Mouse (Mus musculus) stomach, embryonic 15.5 days (tissue): Measurements from ENCODE around the gene Srrm3. TPM values are rescaled to one million over a fixed set of nuclear protein-coding genes. Genes with fewer than 3 reads are reported as not detected.

Experiments
- ATAC-seq: fragments of 200-750 bp; cut with Nextera tagmentation; 2 replicates; pipeline ENCODE4 v1.8.0; 2017; ENCODE audit warnings: low read depth, moderate number of reproducible peaks, moderate TSS enrichment; ENCODE audit not compliant: insufficient read depth, low FRiP score
- H3K27ac ChIP-seq: fragments of 300-500 bp; sonication (generic); 2 replicates; pipeline ENCODE4 v1.5.1; 2015; ENCODE audit warnings: mild to moderate bottlenecking, inconsistent platforms
- H3K27me3 ChIP-seq: fragments of 300-500 bp; sonication (generic); replicated peaks from 2 replicates; pipeline ENCODE4 v1.6.1; 2015; ENCODE audit warnings: inconsistent platforms
- H3K36me3 ChIP-seq: fragments of 300-500 bp; sonication (generic); 2 replicates; pipeline ENCODE4 v1.6.1; 2015; ENCODE audit warnings: inconsistent platforms
- H3K4me1 ChIP-seq: fragments of 300-500 bp; sonication (generic); 2 replicates; pipeline ENCODE4 v1.6.1; 2015; ENCODE audit warnings: inconsistent platforms
- H3K4me2 ChIP-seq: fragments of 300-500 bp; sonication (generic); 2 replicates; pipeline ENCODE4 v1.6.1; 2015; ENCODE audit warnings: mild to moderate bottlenecking, inconsistent platforms
- H3K4me3 ChIP-seq: fragments of 300-500 bp; sonication (generic); replicated peaks from 2 replicates; pipeline ENCODE4 v1.5.1; 2015; ENCODE audit warnings: inconsistent platforms
- H3K9ac ChIP-seq: fragments of 300-500 bp; sonication (generic); 2 replicates; pipeline ENCODE4 v1.6.1; 2015; ENCODE audit warnings: inconsistent platforms
- H3K9me3 ChIP-seq: fragments of 300-500 bp; sonication (generic); 2 replicates; pipeline ENCODE4 v1.6.1; 2016; ENCODE audit warnings: inconsistent platforms
- WGBS: fragments of 180-500 bp; shearing (Covaris S2); methylation state at CpG from one replicate; pipeline ENCODE4 v1.1.7; 2015; 5-methylcytosine and 5-hydroxymethylcytosine counted together
- polyA plus RNA-seq: library from polyadenylated mRNA; unstranded; fragments of >200 nt; fragmentation: Nextera tagmentation; extraction: Ambion mirVana; gene quantifications from 2 replicates; pipeline ENCODE4 v1.2.1, GENCODE M21; 2015

Gene Srrm3
- polyA plus RNA-seq, 1 experiment from 2014 or later: 4.2 TPM

GRCm38 (mm10) chr5:135877180-135877579 is 70.5 kb downstream of the Srrm3 start:
- H3K4me2 ChIP-seq: peak overlapping the region; percentile 59
- no peak overlapping the region for H3K27ac ChIP-seq
- H3K4me1 ChIP-seq: peaks cover 22% of the 10 kb centered on the region
- ATAC-seq: no peak
- H3K4me3 ChIP-seq: peak overlapping the region; percentile 43; the same call in 1 of the 2 replicates
- H3K36me3 ChIP-seq: no peaks in the 10 kb centered on the region
- H3K27me3 ChIP-seq: peaks cover 8% of the 10 kb centered on the region; the same call in 1 of the 2 replicates
- WGBS: 13% methylated on average over 8 of the region's 8 CpGs
- H3K9me3 ChIP-seq: no peaks in the 10 kb centered on the region
- H3K9ac ChIP-seq: no peak overlapping the region

- H3K4me1 ChIP-seq: peaks cover 22% of the 10 kb centered on the region
- no peak for ATAC-seq
- peak overlapping the region; percentile 43 for H3K4me3 ChIP-seq
- no peak overlapping the region; the same call in 1 of the 2 replicates for H3K27ac ChIP-seq
- no peak overlapping the region for H3K9ac ChIP-seq
- no peaks in the 10 kb centered on the region for H3K36me3 ChIP-seq
- H3K9me3 ChIP-seq: no peaks in the 10 kb centered on the region
- peak overlapping the region; percentile 59 for H3K4me2 ChIP-seq
- 0 out of 2 replicates have a peak, but pooled peaks cover 5% of the 10 kb centered on the region for H3K27me3 ChIP-seq
- WGBS: under 1% methylated on average over 16 of the region's 16 CpGs
Observed at GRCm38 (mm10) chr5:135877831-135878231, 71.1 kb downstream of the Srrm3 start.

- no peaks in the 10 kb centered on the region for H3K27me3 ChIP-seq
- 0 out of 2 replicates have a peak overlapping the region, but pooled peaks have one; percentile 7 for H3K4me2 ChIP-seq
- peak; percentile 48 for ATAC-seq
- no peak overlapping the region for H3K4me3 ChIP-seq
- 32% methylated on average over 13 of the region's 13 CpGs for WGBS
- H3K9ac ChIP-seq: no peak overlapping the region
- peaks cover 19% of the 10 kb centered on the region for H3K4me1 ChIP-seq
- H3K27ac ChIP-seq: peak overlapping the region; percentile 71
- H3K36me3 ChIP-seq: no peaks in the 10 kb centered on the region
- no peaks in the 10 kb centered on the region for H3K9me3 ChIP-seq
Observed at GRCm38 (mm10) chr5:135879449-135880158, 72.9 kb downstream of the Srrm3 start.

GRCm38 (mm10) chr5:135884641-135885040 is 78.0 kb downstream of the Srrm3 start:
- no peak overlapping the region for H3K4me2 ChIP-seq

GRCm38 (mm10) chr5:135887675-135888102 is 81.0 kb downstream of the Srrm3 start, which contains the start of gene Hspb1:
Gene Hspb1, plus strand, starts transcription at chr5:135887919.
- H3K27me3 ChIP-seq: peaks cover 6% of the 10 kb centered on the region
- peak within 1 kb of the TSS; percentile 32 for H3K9ac ChIP-seq
- 2% methylated on average over 24 of the region's 24 CpGs for WGBS
- H3K9me3 ChIP-seq: no peaks in the 10 kb centered on the region
- no peaks in the 10 kb centered on the region for H3K36me3 ChIP-seq
- H3K4me2 ChIP-seq: peak within 1 kb of the TSS; percentile 57
- H3K4me1 ChIP-seq: peaks cover 11% of the 10 kb centered on the region
- H3K27ac ChIP-seq: peak within 1 kb of the TSS; percentile 57; the same call in 1 of the 2 replicates
- peak within 1 kb of the TSS; percentile 47 for H3K4me3 ChIP-seq
- peak; percentile 75 for ATAC-seq

More at GRCm38 (mm10) chr5:135884641-135885040, 78.0 kb downstream of the Srrm3 start:
- 63% methylated on average over 6 of the region's 6 CpGs for WGBS
- H3K27ac ChIP-seq: no peak overlapping the region
- no peak overlapping the region for H3K9ac ChIP-seq
- no peak for ATAC-seq
- H3K9me3 ChIP-seq: no peaks in the 10 kb centered on the region
- no peaks in the 10 kb centered on the region for H3K36me3 ChIP-seq
- no peak overlapping the region for H3K4me3 ChIP-seq
- peaks cover 13% of the 10 kb centered on the region for H3K4me1 ChIP-seq
- peaks cover 6% of the 10 kb centered on the region for H3K27me3 ChIP-seq

- H3K27me3 ChIP-seq: peaks cover 6% of the 10 kb centered on the region
- H3K9ac ChIP-seq: peak overlapping the region; percentile 32
- H3K4me3 ChIP-seq: peak overlapping the region; percentile 47
- peak overlapping the region; percentile 57 for H3K4me2 ChIP-seq
- H3K27ac ChIP-seq: peak overlapping the region; percentile 40; the same call in 1 of the 2 replicates
- ATAC-seq: no peak; the same call in 1 of the 2 replicates
- no peaks in the 10 kb centered on the region for H3K9me3 ChIP-seq
- no peaks in the 10 kb centered on the region for H3K36me3 ChIP-seq
- peaks cover 11% of the 10 kb centered on the region for H3K4me1 ChIP-seq
- 2% methylated on average over 30 of the region's 30 CpGs for WGBS
Observed at GRCm38 (mm10) chr5:135888405-135889215, 81.9 kb downstream of the Srrm3 start.

GRCm38 (mm10) chr5:135890323-135890722 is 83.6 kb downstream of the Srrm3 start:
- WGBS: 44% methylated on average over 4 of the region's 4 CpGs
- Histone ChIP-seq H3K9ac (no peak overlapping the region), H3K4me1 (peaks cover 11% of the 10 kb centered on the region), H3K27me3 (peaks cover 6% of the 10 kb centered on the region), H3K9me3 (no peaks in the 10 kb centered on the region), H3K27ac (peak overlapping the region; percentile 35; the same call in 1 of the 2 replicates), H3K36me3 (no peaks in the 10 kb centered on the region), H3K4me2 (no peak overlapping the region), H3K4me3 (no peak overlapping the region)
- ATAC-seq: no peak

- Histone ChIP-seq H3K9me3 (no peaks in the 10 kb centered on the region), H3K27me3 (peaks cover 6% of the 10 kb centered on the region), H3K36me3 (no peaks in the 10 kb centered on the region), H3K4me2 (no peak overlapping the region), H3K9ac (no peak overlapping the region), H3K27ac (no peak overlapping the region; the same call in 1 of the 2 replicates), H3K4me3 (no peak overlapping the region), H3K4me1 (peaks cover 11% of the 10 kb centered on the region)
- 37% methylated on average over 3 of the region's 3 CpGs for WGBS
- ATAC-seq: no peak
Observed at GRCm38 (mm10) chr5:135890920-135891319, 84.2 kb downstream of the Srrm3 start.

- Histone ChIP-seq H3K4me1 (peaks cover 11% of the 10 kb centered on the region), H3K9me3 (no peaks in the 10 kb centered on the region), H3K36me3 (no peaks in the 10 kb centered on the region), H3K27me3 (peaks cover 6% of the 10 kb centered on the region), H3K4me2 (peak overlapping the region; percentile 16; the same call in 1 of the 2 replicates), H3K27ac (peak overlapping the region; percentile 78), H3K9ac (no peak overlapping the region), H3K4me3 (no peak overlapping the region)
- ATAC-seq: no peak
- 43% methylated on average over 9 of the region's 9 CpGs for WGBS
Observed at GRCm38 (mm10) chr5:135892589-135893351, 86.1 kb downstream of the Srrm3 start.

- Histone ChIP-seq H3K4me1 (peaks cover 4% of the 10 kb centered on the region; the same call in 1 of the 2 replicates), H3K27ac (no peak overlapping the region), H3K9me3 (no peaks in the 10 kb centered on the region), H3K9ac (no peak overlapping the region), H3K4me2 (no peak overlapping the region), H3K36me3 (no peaks in the 10 kb centered on the region), H3K4me3 (no peak overlapping the region), H3K27me3 (no peaks in the 10 kb centered on the region)
- ATAC-seq: no peak
- WGBS: 77% methylated on average over 6 of the region's 6 CpGs
Observed at GRCm38 (mm10) chr5:135894958-135895357, 88.3 kb downstream of the Srrm3 start.

GRCm38 (mm10) chr5:135898028-135898427 is 91.3 kb downstream of the Srrm3 start:
- no peak overlapping the region for H3K9ac ChIP-seq
- ATAC-seq: no peak
- no peaks in the 10 kb centered on the region for H3K4me1 ChIP-seq
- H3K27ac ChIP-seq: no peak overlapping the region
- WGBS: 17% methylated on average over 3 of the region's 3 CpGs
- H3K27me3 ChIP-seq: no peaks in the 10 kb centered on the region
- no peak overlapping the region for H3K4me3 ChIP-seq
- no peaks in the 10 kb centered on the region for H3K9me3 ChIP-seq
- no peaks in the 10 kb centered on the region for H3K36me3 ChIP-seq
- no peak overlapping the region for H3K4me2 ChIP-seq
